Mouse (Mus musculus): ENCODE data around the gene Wdhd1.

Wdhd1 gene

DNA sequence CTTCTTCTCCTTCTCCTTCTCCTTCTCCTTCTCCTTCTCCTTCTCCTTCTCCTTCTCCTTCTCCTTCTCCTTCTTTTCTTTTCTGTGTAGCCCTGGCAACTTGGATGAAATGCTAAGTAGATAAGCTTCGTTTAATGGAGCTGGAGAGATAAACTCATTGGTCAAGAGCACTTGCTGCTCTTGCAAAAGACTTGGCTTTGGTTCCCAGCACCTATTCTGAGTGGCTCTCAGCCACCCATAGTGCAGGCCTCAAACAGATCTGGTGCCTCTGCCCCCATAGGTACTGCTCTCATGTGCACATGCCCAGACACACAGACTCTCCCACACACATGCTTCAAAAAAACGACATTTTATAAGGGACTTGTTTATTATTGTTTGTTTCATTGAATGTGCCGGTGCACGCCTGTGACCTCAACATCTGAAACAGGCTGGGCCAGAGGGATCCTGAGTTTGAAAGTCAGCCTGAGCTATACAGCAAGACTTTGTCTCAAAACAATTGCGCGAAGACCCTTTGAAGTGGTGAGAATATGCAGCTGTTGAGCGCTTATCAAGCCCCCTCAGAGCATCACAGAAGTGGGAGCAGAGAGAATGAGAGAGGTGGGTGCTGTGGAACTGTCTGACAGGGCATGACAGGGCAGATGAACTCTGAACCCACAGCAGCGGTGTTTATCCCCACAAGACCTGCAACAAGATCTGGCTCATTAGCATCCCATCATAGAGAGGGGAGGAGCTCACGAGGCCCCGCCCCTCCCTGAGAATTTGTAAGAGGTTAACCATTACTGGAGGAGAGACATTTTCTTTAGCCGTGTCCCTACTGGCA is 53.8 kb downstream of the Wdhd1 start:
- DNase-seq (ENCODE audit: low spot score in 2 of 2): no peak

DNA sequence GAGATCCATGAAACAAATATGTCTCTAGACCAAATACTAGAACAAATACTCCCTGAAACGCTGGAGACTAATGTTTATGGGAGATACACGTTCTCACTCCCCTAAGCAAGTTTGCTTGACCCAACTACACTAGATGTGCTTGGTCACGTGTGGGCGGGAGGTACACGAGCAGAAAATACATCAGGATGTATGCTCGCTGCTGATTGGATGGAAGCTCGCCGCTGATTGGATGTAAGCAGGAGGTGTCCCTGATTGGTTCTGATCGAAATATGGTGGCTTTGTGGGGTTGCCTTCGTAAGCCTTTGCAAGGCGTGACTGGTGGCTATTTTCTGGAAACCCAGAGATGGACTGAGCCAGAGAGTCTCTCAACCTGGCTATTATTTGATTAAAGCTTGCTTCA is 55.1 kb downstream of the Wdhd1 start:
- DNase-seq (ENCODE audit: low spot score in 2 of 2): no peak

DNA sequence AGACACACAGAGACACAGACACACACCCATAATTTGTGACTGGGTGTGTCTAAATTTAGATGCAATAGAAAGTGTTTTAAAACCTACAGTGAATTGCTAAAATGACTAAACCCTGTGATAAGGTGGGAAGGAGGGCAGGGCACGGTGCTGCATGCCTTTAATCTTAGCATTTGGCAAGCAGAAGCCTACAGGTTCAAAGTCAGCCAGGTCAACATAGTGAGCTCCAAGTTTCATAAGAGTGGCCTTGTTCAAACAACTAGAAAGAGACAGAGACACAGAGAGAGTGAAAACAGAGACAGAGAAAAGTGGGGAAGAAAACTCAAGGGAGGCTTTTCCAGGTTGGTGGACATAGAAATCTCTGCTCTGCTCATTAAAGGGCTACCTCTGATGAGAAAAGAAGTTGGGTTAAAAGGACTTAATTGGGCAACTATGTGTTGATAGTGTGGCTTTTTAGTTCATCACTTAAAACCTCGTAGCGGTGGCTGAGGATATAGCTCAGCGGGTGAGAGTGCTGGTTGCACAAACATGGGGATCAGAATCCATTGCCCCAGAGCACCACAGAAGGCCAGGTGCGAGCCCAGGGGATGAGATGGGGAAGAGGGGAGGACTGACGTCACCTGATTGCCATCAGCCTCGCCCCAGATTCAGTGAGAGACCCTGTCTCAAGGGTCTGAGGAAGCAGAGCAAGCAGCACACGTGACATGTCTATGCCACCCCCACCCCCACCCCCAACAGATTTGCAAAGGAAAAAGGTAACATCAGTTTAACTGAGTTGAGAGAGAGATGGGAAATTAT is 56.2 kb downstream of the Wdhd1 start:
- no peak for DNase-seq (ENCODE audit: low spot score in 2 of 2)

DNA sequence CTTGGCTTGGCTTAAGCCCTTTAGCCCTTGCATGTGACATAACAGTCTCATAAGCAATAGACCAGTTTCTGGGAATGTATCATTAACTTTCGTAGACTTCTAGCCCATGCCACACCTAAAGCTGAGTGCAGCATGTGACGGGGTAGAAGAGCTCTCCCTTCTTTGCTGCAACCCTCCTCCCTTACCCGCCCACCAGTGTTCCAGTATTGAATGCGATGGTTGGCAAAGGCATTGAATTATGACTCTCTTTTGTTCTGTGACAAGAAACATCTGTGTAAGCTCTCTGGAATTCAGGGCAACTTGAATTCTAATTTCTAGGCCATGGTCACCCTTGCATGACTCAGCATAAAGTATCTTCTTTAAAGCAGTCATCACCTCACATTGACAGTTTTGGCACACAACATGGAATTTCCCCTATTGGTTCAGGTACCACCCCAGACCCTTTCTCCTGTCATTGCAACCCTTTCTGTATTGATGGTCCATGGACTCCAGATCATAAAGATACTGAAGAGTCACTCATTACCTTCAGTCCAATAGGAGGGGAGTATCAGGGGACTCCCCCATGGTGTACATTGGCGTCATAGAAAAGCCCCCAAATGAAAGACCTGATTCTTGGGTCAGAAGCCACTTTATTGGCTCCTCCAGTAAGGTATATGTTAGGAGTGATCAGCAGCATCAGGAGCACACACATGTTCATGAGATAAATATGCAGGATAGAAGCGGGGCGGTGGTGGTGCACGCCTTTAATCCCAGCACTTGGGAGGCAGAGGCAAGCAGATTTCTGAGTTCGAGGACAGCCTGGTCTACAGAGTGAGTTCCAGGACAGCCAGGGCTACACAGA is 57.7 kb downstream of the Wdhd1 start:
- no peak for DNase-seq (ENCODE audit: low spot score in 2 of 2)

DNA sequence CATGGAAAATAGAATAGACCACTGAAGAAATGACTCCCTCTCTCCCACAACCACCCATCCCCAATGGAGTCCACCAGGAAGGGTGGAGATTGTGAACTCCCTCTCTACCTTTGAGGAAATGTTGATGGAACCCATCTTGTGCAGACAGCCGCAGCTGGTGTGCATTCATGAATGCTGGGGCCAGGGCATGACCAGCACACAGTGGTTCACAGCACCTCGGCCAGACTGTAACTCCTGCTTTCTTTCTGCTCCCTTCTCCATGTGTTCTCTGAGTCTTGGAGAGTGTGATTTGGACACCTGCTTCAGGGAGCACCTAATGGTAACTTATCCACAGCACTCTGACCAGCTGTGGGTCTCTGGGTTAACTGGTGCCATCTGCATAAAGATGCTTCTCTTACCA is 60.1 kb downstream of the Wdhd1 start:
- DNase-seq (ENCODE audit: low spot score in 2 of 2): no peak

DNA sequence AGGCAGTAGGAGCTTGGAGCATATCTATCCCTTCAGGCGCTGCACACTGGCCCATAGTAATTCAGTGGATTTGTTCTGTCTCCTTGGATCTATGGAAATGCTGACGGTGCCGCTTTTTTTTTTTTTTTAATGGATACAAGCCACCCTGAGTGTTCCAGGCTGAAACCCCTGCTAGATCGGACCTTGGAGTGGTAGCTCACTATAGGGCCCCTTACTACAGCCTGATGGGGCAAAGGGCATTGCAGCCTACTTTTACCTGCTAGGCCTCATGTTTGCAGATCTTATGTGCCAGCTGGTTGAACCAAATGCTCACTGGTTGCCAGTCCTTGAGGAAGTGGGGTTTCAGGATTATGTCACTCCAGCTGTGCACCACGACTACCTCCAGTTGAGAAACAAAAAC is 62.3 kb downstream of the Wdhd1 start:
- DNase-seq (ENCODE audit: low spot score in 2 of 2): no peak

DNA sequence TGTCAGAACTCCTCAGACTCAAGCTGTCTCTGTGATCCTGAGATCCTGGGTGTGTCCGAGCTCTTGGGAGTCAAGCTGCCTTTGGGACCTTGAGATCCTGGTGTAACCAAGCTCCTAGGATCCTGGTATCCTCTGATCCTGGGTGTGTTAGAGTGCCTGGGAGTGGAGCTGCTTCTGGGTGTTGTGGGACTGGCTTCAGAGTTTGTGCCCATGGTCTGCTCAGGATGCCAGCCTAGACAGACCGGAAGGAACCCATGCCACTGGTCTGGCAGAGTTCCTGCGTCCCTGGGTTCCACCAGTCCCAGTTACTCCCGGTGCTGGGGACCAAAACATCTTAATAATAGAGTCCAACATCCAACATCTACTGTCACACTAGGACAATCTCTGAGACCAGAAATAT is 63.4 kb downstream of the Wdhd1 start:
- DNase-seq (ENCODE audit: low spot score in 2 of 2): no peak

DNA sequence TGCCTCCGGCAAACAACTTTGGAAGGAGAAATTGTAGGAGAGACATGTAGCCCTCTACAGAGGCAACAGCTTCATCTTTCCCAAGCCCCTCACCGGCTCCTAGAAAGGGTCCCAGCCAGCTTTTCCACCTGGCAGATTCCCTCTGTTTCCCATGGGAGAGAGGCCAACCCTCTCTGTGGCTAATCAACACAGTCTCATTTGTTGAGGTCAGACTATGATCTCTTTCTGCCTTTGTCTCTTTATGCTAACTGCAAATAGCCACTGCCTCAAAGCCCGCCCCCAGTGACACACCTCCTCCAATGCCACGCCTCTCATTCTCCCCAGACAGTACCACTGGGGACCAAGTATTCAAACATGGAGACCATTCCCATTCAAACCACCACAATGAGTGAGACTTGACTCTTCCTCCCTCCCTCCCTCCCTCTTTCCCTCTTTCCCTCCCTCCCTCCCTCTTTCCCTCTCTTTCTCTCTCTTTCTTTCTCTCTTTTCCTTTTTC is 66.9 kb downstream of the Wdhd1 start:
- DNase-seq (ENCODE audit: low spot score in 2 of 2): no peak

DNA sequence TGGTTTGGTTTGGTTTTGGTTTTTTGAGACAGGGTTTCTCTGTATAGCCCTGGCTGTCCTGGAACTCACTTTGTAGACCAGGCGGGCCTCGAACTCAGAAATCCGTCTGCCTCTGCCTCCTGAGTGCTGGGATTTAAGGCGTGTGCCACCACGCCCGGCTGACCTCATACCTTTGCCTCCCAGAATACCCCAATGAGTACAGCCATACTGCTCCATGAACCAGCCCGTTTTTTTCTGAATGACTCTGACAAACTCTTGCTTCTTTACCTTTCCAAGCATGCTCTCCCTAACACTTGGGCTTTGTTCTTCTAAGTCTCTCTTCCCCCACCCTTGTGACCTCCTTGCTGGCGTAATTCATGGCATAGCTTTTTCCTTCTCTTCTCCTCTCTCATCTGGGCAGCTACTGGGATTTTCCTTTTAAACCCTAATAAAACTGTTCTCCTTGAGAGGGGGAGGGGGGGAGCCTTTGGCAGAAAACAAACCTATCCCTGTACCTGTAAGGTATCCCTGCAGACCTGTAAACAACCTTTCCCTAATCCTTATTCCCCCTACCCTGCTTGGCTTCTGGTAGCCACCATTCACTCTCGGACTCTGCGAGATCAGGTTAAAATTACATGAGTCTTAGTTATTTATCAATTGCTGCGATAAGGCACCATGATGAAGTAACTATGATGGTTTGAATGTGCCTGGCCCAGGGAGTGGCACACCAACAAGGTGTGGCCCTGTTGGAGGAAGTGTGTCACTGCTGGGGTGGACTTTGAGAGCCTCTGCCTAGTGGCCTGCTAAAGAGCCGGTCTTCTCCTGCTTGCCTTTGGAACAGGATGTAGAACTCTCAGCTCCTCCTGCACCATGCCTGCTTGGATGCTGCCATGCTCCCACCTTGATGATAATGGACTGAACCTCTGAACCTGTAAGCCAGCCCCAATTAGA is 67.8 kb downstream of the Wdhd1 start:
- no peak for DNase-seq (ENCODE audit: low spot score in 2 of 2)

DNA sequence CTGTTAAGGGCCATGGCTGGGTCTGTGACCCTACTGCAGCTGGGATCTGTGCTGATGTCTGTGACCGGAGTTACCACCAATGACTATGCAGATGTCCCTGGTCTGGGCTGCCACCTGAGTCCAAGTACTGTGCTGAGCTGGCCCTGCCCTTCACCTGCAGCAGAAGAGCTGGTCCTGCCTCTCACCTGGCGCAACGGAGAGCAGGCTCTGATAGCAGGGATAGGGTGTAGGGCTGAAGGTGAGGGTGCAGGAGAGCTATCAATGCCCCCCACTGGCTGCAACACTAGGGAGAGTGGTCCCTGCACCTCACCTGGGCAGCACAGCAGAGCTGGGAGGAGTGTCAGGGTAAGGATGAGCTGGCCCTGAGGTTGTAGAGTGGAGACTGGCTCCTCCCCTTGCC is 70.1 kb downstream of the Wdhd1 start:
- DNase-seq (ENCODE audit: low spot score in 2 of 2): no peak

DNA sequence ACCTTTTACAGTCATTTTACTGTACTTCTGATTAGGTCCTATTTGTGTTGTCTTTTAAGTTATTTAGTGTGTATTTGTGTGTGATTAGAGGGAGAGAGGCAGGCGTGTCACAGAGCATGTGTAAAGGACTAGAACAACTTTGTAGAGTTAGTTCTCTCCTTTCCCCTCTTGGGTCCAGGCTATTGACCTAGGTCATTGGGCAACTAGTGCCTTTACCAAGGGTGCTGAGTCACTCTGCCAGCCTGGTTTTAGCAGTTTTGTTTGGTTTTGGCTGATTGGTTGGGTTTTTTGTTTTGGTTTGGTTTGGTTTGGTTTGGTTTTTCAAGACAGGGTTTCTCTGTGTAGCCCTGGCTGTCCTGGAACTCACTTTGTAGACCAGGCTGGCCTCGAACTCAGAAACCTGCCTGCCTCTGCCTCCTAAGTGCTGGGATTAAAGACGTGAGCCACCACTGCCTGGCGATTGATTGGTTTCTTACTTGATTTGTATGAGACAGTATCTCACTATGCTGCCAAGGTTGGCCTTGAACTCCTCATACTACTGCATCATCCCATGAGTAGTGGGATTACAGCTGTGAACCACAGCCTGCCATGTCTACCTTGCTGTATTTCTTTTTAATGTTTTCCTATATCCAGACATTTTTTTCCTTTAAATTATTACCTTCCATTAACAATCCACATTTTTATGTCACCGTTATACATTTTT is 71.2 kb downstream of the Wdhd1 start:
- no peak for DNase-seq (ENCODE audit: low spot score in 2 of 2)

DNA sequence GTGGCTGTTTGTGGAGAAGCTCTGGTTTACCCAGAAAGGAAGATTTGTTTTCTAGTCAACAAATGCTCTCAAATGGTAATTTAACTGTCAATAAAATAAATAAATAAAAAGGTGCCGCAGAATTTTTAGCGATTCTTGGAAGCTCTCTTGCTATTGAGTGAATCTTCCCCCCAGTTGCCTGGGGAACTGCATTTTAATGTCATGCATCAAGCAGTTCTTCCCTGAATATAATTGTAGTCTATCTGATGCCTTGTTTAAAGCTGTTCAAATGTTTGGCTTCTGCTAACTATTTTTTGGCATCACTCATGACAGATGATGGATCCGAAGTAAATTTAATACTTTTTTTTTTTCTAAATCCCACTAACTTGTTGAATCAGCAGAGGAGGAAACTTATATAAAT is 79.3 kb downstream of the Wdhd1 start:
- DNase-seq (ENCODE audit: low spot score in 2 of 2): peak in 1 of 2 experiments; percentile 61

DNA sequence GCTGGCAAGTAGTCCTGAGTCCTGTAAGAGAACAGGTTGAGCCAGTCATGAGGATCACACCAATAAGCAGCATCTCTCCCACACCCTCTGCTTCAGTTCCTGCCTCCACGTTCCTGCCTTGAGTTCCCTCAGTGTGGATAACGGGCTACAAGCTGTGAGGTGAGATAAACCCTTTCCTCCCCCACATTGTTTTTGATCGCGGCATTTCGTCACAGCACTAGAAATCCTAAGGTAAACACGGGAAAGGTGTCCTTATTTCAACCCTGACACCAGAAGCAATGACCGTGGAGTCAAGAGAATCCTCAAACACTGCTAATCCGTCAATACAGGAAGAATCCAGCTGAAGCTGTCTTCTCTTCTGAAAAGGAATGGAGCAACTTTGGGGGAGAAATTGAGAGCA is 79.9 kb downstream of the Wdhd1 start:
- no peak for DNase-seq (ENCODE audit: low spot score in 2 of 2)

DNA sequence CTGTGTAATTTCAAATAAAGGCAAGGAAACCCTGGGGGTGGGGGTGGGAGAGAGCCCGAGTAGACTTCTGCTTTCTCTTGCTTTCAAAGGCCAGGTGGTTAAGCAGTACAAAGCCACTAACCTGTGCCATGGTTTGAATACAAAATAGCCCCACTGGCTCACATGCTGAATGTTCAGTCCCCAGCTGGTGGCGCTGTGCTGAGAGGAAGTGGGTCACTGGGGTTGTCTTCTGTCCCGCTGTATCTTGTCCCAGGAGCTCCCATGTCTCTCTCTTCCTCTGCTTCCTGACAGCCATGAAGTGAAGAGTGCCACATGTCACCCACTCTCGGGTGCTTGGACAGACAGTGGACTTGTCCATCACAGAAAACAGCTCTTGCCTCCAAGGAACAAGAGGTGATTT is 82.6 kb downstream of the Wdhd1 start:
- DNase-seq (ENCODE audit: low spot score in 2 of 2): no peak

DNA sequence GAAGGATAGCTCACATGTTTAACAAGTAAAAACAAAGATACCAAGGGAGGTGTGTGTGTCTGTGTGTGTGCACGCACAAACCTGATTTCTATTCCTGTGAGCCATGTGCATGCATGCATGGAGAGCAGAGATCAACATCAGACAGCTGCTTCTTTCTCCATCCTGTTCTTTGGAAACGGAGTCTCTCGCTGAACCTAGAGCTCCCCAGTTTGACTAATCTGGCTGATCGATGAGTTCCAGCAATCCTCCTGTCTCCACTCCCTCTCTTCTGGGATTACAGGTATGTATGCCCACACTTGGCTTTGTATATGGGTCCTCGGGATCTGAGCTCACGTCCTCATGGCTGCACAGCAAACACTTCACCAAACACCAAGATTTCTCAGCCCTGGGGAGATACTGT is 83.2 kb downstream of the Wdhd1 start:
- DNase-seq (ENCODE audit: low spot score in 2 of 2): no peak

DNA sequence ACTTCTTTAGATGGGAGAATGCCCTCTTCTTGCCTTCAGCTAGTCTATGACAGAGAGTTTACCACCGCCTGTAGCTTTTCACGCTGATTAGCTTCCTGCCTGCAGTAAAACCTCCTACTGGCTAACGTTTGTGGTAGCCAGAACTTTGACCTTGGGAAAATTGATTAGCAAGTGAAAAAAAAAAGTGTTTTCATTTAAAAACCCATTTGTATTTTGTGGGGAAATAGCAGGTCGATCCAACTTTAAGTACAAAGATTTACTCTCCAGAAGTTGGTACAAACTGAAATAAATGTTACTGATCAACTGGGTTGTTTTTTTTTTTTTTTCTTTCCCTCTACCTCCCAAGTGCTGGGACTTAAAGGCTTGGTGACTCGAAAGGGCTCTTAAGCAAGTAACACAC is 84.8 kb downstream of the Wdhd1 start:
- DNase-seq (ENCODE audit: low spot score in 2 of 2): no peak

All from right cerebral cortex, postnatal 10 days (tissue).